Mouse (Mus musculus) thymus, adult 2 months (tissue): ENCODE measurements around the gene Phc1.

ENCODE experiments used
- CTCF ChIP-seq: fragments of 200-500 bp; IDR thresholded peaks from 2 replicates; pipeline ENCODE4 v1.5.1; 2012; ENCODE audit warnings: mild to moderate bottlenecking, control low read depth, low read length, moderate library complexity, borderline replicate concordance; ENCODE audit not compliant: control insufficient read depth, poor library complexity, insufficient read depth; ENCODE audit errors: extremely low read depth
- POLR2A ChIP-seq: fragments of 200-500 bp; IDR thresholded peaks from 2 replicates; pipeline ENCODE4 v1.6.1; 2012; ENCODE audit warnings: mild to moderate bottlenecking, low read length, control low read depth, moderate library complexity; ENCODE audit not compliant: control insufficient read depth, poor library complexity, insufficient read depth; ENCODE audit errors: extremely low read depth

GRCm38 (mm10) chr6:122318726-122319125 lies 21.6 kb downstream of the Phc1 start:
- TF ChIP-seq CTCF (no peak), POLR2A (no peak)
